Mouse (Mus musculus) small intestine, adult 2 months (tissue): ENCODE measurements around the gene Chrd.
A peak's percentile ranks its signal among the peaks of the same experiment; 100 is the strongest.

Source experiments
- CTCF ChIP-seq: fragments of 200-500 bp; IDR thresholded peaks from 2 replicates; pipeline ENCODE4 v1.5.1; 2012; ENCODE audit warnings: low read depth, mild to moderate bottlenecking, control low read depth, inconsistent platforms, low read length, moderate library complexity, mixed read lengths; ENCODE audit not compliant: insufficient replicate concordance, insufficient read length; ENCODE audit errors: extremely low read depth
- POLR2A ChIP-seq: fragments of 200-500 bp; IDR thresholded peaks from 2 replicates; pipeline ENCODE4 v1.6.1; 2012; ENCODE audit warnings: low read depth, mild to moderate bottlenecking, control low read depth, inconsistent platforms, low read length, moderate library complexity

DNA sequence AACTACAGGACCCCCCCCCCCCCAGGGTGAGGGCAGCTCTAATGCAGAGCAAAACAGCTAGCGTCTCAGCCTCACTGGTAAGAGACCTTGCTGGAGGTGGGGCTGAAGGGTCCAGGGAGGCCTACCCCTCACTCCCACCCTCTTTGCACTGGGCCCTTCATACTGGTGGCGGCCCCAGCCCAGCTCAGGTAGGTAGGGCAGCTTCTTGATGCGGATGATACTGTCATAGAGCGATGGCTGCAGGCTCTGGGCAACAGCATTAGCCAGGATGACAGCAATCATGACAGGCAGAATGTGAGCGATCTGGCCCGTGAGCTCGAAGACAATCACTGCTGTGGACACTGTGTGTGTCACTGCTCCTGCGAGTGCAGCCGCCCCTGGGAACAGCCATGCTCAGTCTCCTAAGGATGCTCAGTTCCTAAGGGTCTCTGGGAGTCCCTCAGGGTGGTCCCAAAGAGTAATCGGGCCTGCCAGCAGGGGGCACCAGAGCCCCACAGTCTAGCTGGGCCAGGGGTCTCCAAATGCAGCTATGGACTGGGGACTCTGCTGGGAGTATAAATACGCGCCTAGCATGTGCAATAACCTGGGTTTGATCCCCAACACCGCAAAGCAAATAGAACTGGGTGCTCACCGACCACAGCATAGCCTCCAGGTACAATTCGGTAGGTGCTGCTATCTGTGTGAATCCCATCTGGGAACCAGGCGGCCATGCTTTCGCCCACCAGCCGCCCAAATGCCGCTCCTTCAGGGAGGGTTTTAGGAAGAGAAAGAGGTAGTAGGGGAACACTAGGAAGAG lies 23.8 kb upstream of the Chrd start:
- TF ChIP-seq CTCF (peak; percentile 63; the same call in 1 of the 2 replicates), POLR2A (no peak)
